Mouse (Mus musculus) heart, embryonic 14.5 days (tissue): ENCODE results near the gene Tmf1. TPM values are rescaled to one million over a fixed set of nuclear protein-coding genes. Genes with fewer than 3 reads are reported as not detected.

Source experiments
- ATAC-seq: fragments of 200-750 bp; cut with Nextera tagmentation; 2 replicates; pipeline ENCODE4 v1.8.0; 2017; ENCODE audit warnings: low read depth, moderate TSS enrichment; ENCODE audit not compliant: insufficient number of reproducible peaks, insufficient read depth, low FRiP score
- H3K27ac ChIP-seq, 2 experiments: fragments of 200-500 bp in 1 of 2; fragments of 300-500 bp in 1 of 2; sonication (generic) in 1 of 2; replicated peaks in 1 of 2; 2 replicates each; pipeline ENCODE4 v1.5.1; 2012 to 2014; ENCODE audit warnings: low read depth in 2 of 2, low read length in 2 of 2, control low read depth in 1 of 2, mild to moderate bottlenecking in 1 of 2, mixed read lengths in 1 of 2; ENCODE audit not compliant: control insufficient read depth in 1 of 2, insufficient read depth in 1 of 2
- H3K27me3 ChIP-seq: fragments of 300-500 bp; sonication (generic); 2 replicates; pipeline ENCODE4 v1.6.1; 2014; ENCODE audit warnings: mild to moderate bottlenecking, low read length, control low read depth; ENCODE audit not compliant: control insufficient read depth, insufficient read depth
- H3K36me3 ChIP-seq: fragments of 300-500 bp; sonication (generic); 2 replicates; pipeline ENCODE4 v1.6.1; 2014; ENCODE audit warnings: mild to moderate bottlenecking, control low read depth, low read length, mixed read lengths; ENCODE audit not compliant: control insufficient read depth, insufficient read depth
- H3K4me1 ChIP-seq, 2 experiments: fragments of 200-500 bp in 1 of 2; fragments of 300-500 bp in 1 of 2; sonication (generic) in 1 of 2; 2 replicates each; pipeline ENCODE4 v1.6.1; 2012 to 2014; ENCODE audit warnings: low read length in 2 of 2, control low read depth in 1 of 2, mixed read lengths in 1 of 2; ENCODE audit not compliant: control insufficient read depth in 2 of 2, insufficient read depth in 2 of 2
- H3K4me2 ChIP-seq: fragments of 300-500 bp; sonication (generic); 2 replicates; pipeline ENCODE4 v1.6.1; 2014; ENCODE audit warnings: mild to moderate bottlenecking, low read length
- H3K4me3 ChIP-seq, 2 experiments: fragments of 200-500 bp in 1 of 2; fragments of 300-500 bp in 1 of 2; sonication (generic) in 1 of 2; 2 replicates each; pipeline ENCODE4 v1.5.1; 2012 to 2014; ENCODE audit warnings: low read length in 2 of 2, mild to moderate bottlenecking in 2 of 2, control low read depth in 1 of 2, low read depth in 1 of 2, moderate library complexity in 1 of 2; ENCODE audit not compliant: control insufficient read depth in 1 of 2, insufficient read depth in 1 of 2
- H3K9ac ChIP-seq: fragments of 300-500 bp; sonication (generic); 2 replicates; pipeline ENCODE4 v1.6.1; 2014; ENCODE audit warnings: mild to moderate bottlenecking, low read length
- H3K9me3 ChIP-seq: fragments of 300-500 bp; sonication (generic); 2 replicates; pipeline ENCODE4 v1.6.1; 2016; ENCODE audit warnings: low read length, control low read depth; ENCODE audit not compliant: control insufficient read depth
- WGBS: fragments of 180-500 bp; shearing (Covaris S2); extraction: QIAGEN DNeasy Blood & Tissue Kit; methylation state at CpG from one replicate; pipeline ENCODE4 v1.1.7; 2014; 5-methylcytosine and 5-hydroxymethylcytosine counted together
- polyA plus RNA-seq: library from polyadenylated mRNA; unstranded; fragments of >200 nt; fragmentation: Nextera tagmentation; extraction: Ambion mirVana; gene quantifications from 2 replicates; pipeline ENCODE4 v1.2.1, GENCODE M21; 2014

Tmf1 gene
- polyA plus RNA-seq, 1 experiment from 2014 or later = 25.1 TPM

- Histone ChIP-seq H3K36me3 (peaks cover 14% of the 10 kb centered on the region; the same call in 1 of the 2 replicates), H3K27me3 (no peaks in the 10 kb centered on the region), H3K4me3 (no peak overlapping the region), H3K9ac (peak overlapping the region; percentile 1; the same call in 1 of the 2 replicates), H3K4me1 (peaks cover 21 to 48% of the 10 kb centered on the region in 2 experiments), H3K4me2 (no peak overlapping the region), H3K9me3 (no peaks in the 10 kb centered on the region), H3K27ac (peak overlapping the region; percentile 23 to 81; a peak in 1 of 4 replicates)
- ATAC-seq = no peak
- WGBS = 58% methylated on average over 15 of the region's 15 CpGs
Measured at GRCm38 (mm10) chr6:97221205-97222025, 42.5 kb upstream of the Tmf1 start.

GRCm38 (mm10) chr6:97220672-97221071 is 41.8 kb upstream of the Tmf1 start:
- Histone ChIP-seq H3K36me3 (peaks cover 14% of the 10 kb centered on the region; the same call in 1 of the 2 replicates), H3K9ac (no peak overlapping the region), H3K4me2 (no peak overlapping the region), H3K27me3 (no peaks in the 10 kb centered on the region), H3K4me3 (no peak overlapping the region), H3K9me3 (no peaks in the 10 kb centered on the region), H3K27ac (no peak overlapping the region), H3K4me1 (peaks cover 20 to 45% of the 10 kb centered on the region in 2 experiments)
- no peak for ATAC-seq
- 90% methylated on average over 2 of the region's 5 CpGs for WGBS

- no peak for ATAC-seq
- Histone ChIP-seq H3K4me3 (no peak overlapping the region), H3K4me2 (no peak overlapping the region), H3K27ac (0 out of 4 replicates have a peak overlapping the region, but pooled peaks of 1 of the 2 experiments have one; percentile 25), H3K27me3 (no peaks in the 10 kb centered on the region), H3K9me3 (0 out of 2 replicates have a peak, but pooled peaks cover 3% of the 10 kb centered on the region), H3K9ac (no peak overlapping the region), H3K4me1 (peaks cover 11 to 41% of the 10 kb centered on the region in 2 experiments), H3K36me3 (peaks cover 20% of the 10 kb centered on the region)
- WGBS = 76% methylated on average over 4 of the region's 4 CpGs
Measured at GRCm38 (mm10) chr6:97216154-97216821, 37.4 kb upstream of the Tmf1 start.

GRCm38 (mm10) chr6:97211981-97212380 is 33.1 kb upstream of the Tmf1 start:
- no peak for ATAC-seq
- Histone ChIP-seq H3K27ac (peak overlapping the region in 1 of 2 experiments; percentile 31; a peak in 2 of 4 replicates), H3K4me1 (peaks cover 9 to 38% of the 10 kb centered on the region in 2 experiments), H3K9me3 (0 out of 2 replicates have a peak, but pooled peaks cover 3% of the 10 kb centered on the region), H3K4me3 (peak overlapping the region; percentile 10 to 84), H3K27me3 (no peaks in the 10 kb centered on the region), H3K36me3 (peaks cover 12% of the 10 kb centered on the region), H3K4me2 (peak overlapping the region; percentile 89), H3K9ac (peak overlapping the region; percentile 92)
- WGBS = 50% methylated on average over 12 of the region's 12 CpGs

GRCm38 (mm10) chr6:97210962-97211601 is 32.2 kb upstream of the Tmf1 start:
- Histone ChIP-seq H3K4me2 (peak overlapping the region; percentile 89), H3K27me3 (no peaks in the 10 kb centered on the region), H3K9me3 (0 out of 2 replicates have a peak, but pooled peaks cover 3% of the 10 kb centered on the region), H3K4me1 (peaks cover 9 to 34% of the 10 kb centered on the region in 2 experiments), H3K27ac (peak overlapping the region; percentile 82 to 90), H3K4me3 (peak overlapping the region; percentile 84 to 100), H3K36me3 (peaks cover 12% of the 10 kb centered on the region), H3K9ac (peak overlapping the region; percentile 92)
- WGBS = under 1% methylated on average over 22 of the region's 22 CpGs
- ATAC-seq = peak; percentile 59

- Histone ChIP-seq H3K4me2 (peak within 1 kb of the TSS; percentile 89), H3K36me3 (peaks cover 10% of the 10 kb centered on the region), H3K27me3 (no peaks in the 10 kb centered on the region), H3K4me1 (peaks cover 9 to 30% of the 10 kb centered on the region in 2 experiments), H3K9me3 (0 out of 2 replicates have a peak, but pooled peaks cover 3% of the 10 kb centered on the region), H3K4me3 (peak within 1 kb of the TSS; percentile 84 to 100), H3K27ac (peak within 1 kb of the TSS; percentile 82 to 90), H3K9ac (peak within 1 kb of the TSS; percentile 92)
- 8% methylated on average over 32 of the region's 32 CpGs for WGBS
- ATAC-seq = peak; percentile 58
Measured at GRCm38 (mm10) chr6:97210191-97210961, 31.5 kb upstream of the Tmf1 start, which contains the start of gene Arl6ip5. TSS of gene Arl6ip5 (plus strand) at chr6:97210689.
